Mouse (Mus musculus) hindbrain, embryonic 15.5 days (tissue): ENCODE data around the gene Gm49393. TPM values are rescaled to one million over a fixed set of nuclear protein-coding genes. Genes with fewer than 3 reads are reported as not detected.

Experiments
- polyA plus RNA-seq: library from polyadenylated mRNA; unstranded; fragments of >200 nt; fragmentation: Nextera tagmentation; extraction: Ambion mirVana; gene quantifications from 2 replicates; pipeline ENCODE4 v1.2.1, GENCODE M21; 2015

Gene Gm49393
- polyA plus RNA-seq, 1 experiment from 2014 or later: not detected

Other genes starting within 250 kb of the Gm49393 start
- not detected in 2 replicates for gene BC051665, start 149.2 kb downstream of the Gm49393 start, polyA plus RNA-seq
- gene Ctsll3, start 132.7 kb downstream of the Gm49393 start, polyA plus RNA-seq: not detected in 2 replicates
- gene 4930486L24Rik, start 71.1 kb downstream of the Gm49393 start, polyA plus RNA-seq: not detected in 2 replicates
- 0.13 and 0.41 TPM in 2 replicates for gene Gm49392, start 38.7 kb downstream of the Gm49393 start, polyA plus RNA-seq
- gene Ctla2b, start 38.1 kb downstream of the Gm49393 start, polyA plus RNA-seq: 1.2 and 1.9 TPM in 2 replicates
- not detected in 2 replicates for gene Tpbpb, start 30.7 kb downstream of the Gm49393 start, polyA plus RNA-seq
- gene Gm49391, start 981 bp upstream of the Gm49393 start, polyA plus RNA-seq: 0.71 and 1.5 TPM in 2 replicates
- 15.1 and 21.4 TPM in 2 replicates for gene Ctla2a, start 1.0 kb upstream of the Gm49393 start, polyA plus RNA-seq
- not detected in 2 replicates for gene Tpbpa, start 6.4 kb upstream of the Gm49393 start, polyA plus RNA-seq
- gene Ctsj, start 70.4 kb upstream of the Gm49393 start, polyA plus RNA-seq: not detected in 2 replicates
- not detected in 2 replicates for gene Ctsq, start 105.0 kb upstream of the Gm49393 start, polyA plus RNA-seq
- gene Ctsr, start 228.7 kb upstream of the Gm49393 start, polyA plus RNA-seq: not detected in 2 replicates